Mouse (Mus musculus): ENCODE measurements around the gene Gm21958. TPM values are rescaled to one million over a fixed set of nuclear protein-coding genes. Genes with fewer than 3 reads are reported as not detected.
"Not testable (repeated sequence)": the region's sequence is repeated elsewhere in the genome, so short reads cannot be mapped to it uniquely, and the experiment has no call there.

The Gm21958 gene
- polyA plus RNA-seq, 1 experiment from 2014 or later, result 1.5 TPM

DNA sequence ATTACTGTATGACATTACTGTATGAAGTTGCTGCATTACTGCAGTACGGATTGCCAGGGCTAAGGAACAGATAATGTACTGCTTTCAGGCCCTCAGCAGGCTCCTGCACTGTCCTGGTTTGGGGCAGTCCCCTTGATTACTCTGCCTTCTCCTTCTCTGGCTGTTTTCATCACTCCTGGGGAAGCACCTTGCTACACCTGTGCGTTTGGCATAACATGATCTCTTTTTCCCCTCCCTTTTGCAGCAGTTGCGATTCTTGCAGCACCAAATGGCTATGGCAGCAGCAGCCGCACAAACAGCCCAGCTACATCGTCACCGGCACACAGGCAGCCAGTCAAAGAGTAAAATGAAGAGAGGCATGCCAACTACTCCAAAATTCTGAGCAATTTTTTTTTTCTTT lies 13.9 kb upstream of the Gm21958 start:
- no peaks in the 10 kb centered on the region for H3K4me1 ChIP-seq (replicated peaks; ENCODE audit: control insufficient read depth, insufficient read depth, low read length)
- no peak for ATAC-seq (replicated peaks; ENCODE audit: low FRiP score, low TSS enrichment, low read depth)
- H3K9ac ChIP-seq (ENCODE audit: low read length), result no peak overlapping the region
- H3K36me3 ChIP-seq (ENCODE audit: control insufficient read depth, insufficient read depth, low read length), result peaks cover 88% of the 10 kb centered on the region
- no peak overlapping the region for H3K4me2 ChIP-seq (ENCODE audit: low read length)
- H3K27me3 ChIP-seq (replicated peaks; ENCODE audit: control insufficient read depth, insufficient read depth, low read length), result no peaks in the 10 kb centered on the region
- no peak overlapping the region for H3K4me3 ChIP-seq (ENCODE audit: low read depth, low read length)
- DNase-seq (ENCODE audit: low spot score), result no peak
- 89% methylated on average over 6 of the region's 6 CpGs for WGBS
- H3K27ac ChIP-seq (ENCODE audit: low read depth), result no peak overlapping the region
- H3K9me3 ChIP-seq (ENCODE audit: control insufficient read depth, low read length), result no peaks in the 10 kb centered on the region

DNA sequence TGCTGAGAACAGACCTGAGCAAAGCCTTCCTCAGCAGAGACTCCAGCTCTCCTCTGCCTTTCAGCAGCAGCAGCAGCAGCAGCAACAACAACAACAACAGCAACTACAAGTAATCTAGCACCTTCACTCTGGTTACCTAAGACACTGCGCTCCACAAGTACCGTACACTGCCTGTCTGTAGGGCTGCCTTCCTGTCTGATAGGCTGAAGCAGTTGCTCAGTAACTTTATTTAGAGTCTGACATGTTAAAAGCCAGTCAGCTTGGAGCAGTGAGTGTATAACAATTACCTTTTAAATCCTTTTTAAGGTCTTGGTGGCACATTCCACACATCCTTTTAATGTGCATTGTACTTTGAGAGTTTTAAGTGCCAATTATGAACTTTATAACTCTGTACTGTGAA lies 13.4 kb upstream of the Gm21958 start:
- Histone ChIP-seq H3K4me3 (ENCODE audit: low read depth, low read length) (no peak overlapping the region), H3K4me1 (replicated peaks; ENCODE audit: control insufficient read depth, insufficient read depth, low read length) (no peaks in the 10 kb centered on the region), H3K9ac (ENCODE audit: low read length) (no peak overlapping the region), H3K9me3 (ENCODE audit: control insufficient read depth, low read length) (no peaks in the 10 kb centered on the region), H3K27me3 (replicated peaks; ENCODE audit: control insufficient read depth, insufficient read depth, low read length) (no peaks in the 10 kb centered on the region), H3K4me2 (ENCODE audit: low read length) (no peak overlapping the region), H3K27ac (ENCODE audit: low read depth) (no peak overlapping the region), H3K36me3 (ENCODE audit: control insufficient read depth, insufficient read depth, low read length) (peaks cover 86% of the 10 kb centered on the region)
- no peak for ATAC-seq (replicated peaks; ENCODE audit: low FRiP score, low TSS enrichment, low read depth)
- DNase-seq (ENCODE audit: low spot score), result no peak
- 86% methylated on average over 2 of the region's 2 CpGs for WGBS

GRCm38 (mm10) chr3:54725344-54725743 lies 11.2 kb upstream of the Gm21958 start:
- Histone ChIP-seq H3K4me1 (replicated peaks; ENCODE audit: control insufficient read depth, insufficient read depth, low read length) (no peaks in the 10 kb centered on the region), H3K27me3 (replicated peaks; ENCODE audit: control insufficient read depth, insufficient read depth, low read length) (no peaks in the 10 kb centered on the region), H3K9me3 (ENCODE audit: control insufficient read depth, low read length) (no peaks in the 10 kb centered on the region), H3K4me2 (ENCODE audit: low read length) (no peak overlapping the region), H3K36me3 (ENCODE audit: control insufficient read depth, insufficient read depth, low read length) (peaks cover 89% of the 10 kb centered on the region), H3K9ac (ENCODE audit: low read length) (no peak overlapping the region), H3K27ac (ENCODE audit: low read depth) (no peak overlapping the region), H3K4me3 (ENCODE audit: low read depth, low read length) (no peak overlapping the region)
- ATAC-seq (replicated peaks; ENCODE audit: low FRiP score, low TSS enrichment, low read depth), result no peak
- 75% methylated on average over 2 of the region's 2 CpGs for WGBS
- DNase-seq (ENCODE audit: low spot score), result no peak

GRCm38 (mm10) chr3:54723741-54724500 lies 9.8 kb upstream of the Gm21958 start:
- Histone ChIP-seq H3K27me3 (replicated peaks; ENCODE audit: control insufficient read depth, insufficient read depth, low read length) (no peaks in the 10 kb centered on the region), H3K36me3 (ENCODE audit: control insufficient read depth, insufficient read depth, low read length) (peaks cover 82% of the 10 kb centered on the region), H3K9ac (ENCODE audit: low read length) (no peak overlapping the region), H3K9me3 (ENCODE audit: control insufficient read depth, low read length) (no peaks in the 10 kb centered on the region), H3K4me2 (ENCODE audit: low read length) (no peak overlapping the region), H3K27ac (ENCODE audit: low read depth) (no peak overlapping the region), H3K4me3 (ENCODE audit: low read depth, low read length) (no peak overlapping the region), H3K4me1 (replicated peaks; ENCODE audit: control insufficient read depth, insufficient read depth, low read length) (no peaks in the 10 kb centered on the region)
- ATAC-seq (replicated peaks; ENCODE audit: low FRiP score, low TSS enrichment, low read depth), result no peak
- DNase-seq (ENCODE audit: low spot score), result no peak
- 88% methylated on average over 10 of the region's 10 CpGs for WGBS

GRCm38 (mm10) chr3:54718947-54719346 lies 4.8 kb upstream of the Gm21958 start:
- no peak overlapping the region for H3K9ac ChIP-seq (ENCODE audit: low read length)
- H3K9me3 ChIP-seq (ENCODE audit: control insufficient read depth, low read length), result no peaks in the 10 kb centered on the region
- no peaks in the 10 kb centered on the region for H3K27me3 ChIP-seq (replicated peaks; ENCODE audit: control insufficient read depth, insufficient read depth, low read length)
- no peak for ATAC-seq (replicated peaks; ENCODE audit: low FRiP score, low TSS enrichment, low read depth)
- no peak for DNase-seq (ENCODE audit: low spot score)
- peaks cover 89% of the 10 kb centered on the region for H3K36me3 ChIP-seq (ENCODE audit: control insufficient read depth, insufficient read depth, low read length)
- H3K27ac ChIP-seq (ENCODE audit: low read depth), result no peak overlapping the region
- H3K4me3 ChIP-seq (ENCODE audit: low read depth, low read length), result no peak overlapping the region
- H3K4me1 ChIP-seq (replicated peaks; ENCODE audit: control insufficient read depth, insufficient read depth, low read length), result no peaks in the 10 kb centered on the region
- 71% methylated on average over 3 of the region's 3 CpGs for WGBS
- H3K4me2 ChIP-seq (ENCODE audit: low read length), result no peak overlapping the region

DNA sequence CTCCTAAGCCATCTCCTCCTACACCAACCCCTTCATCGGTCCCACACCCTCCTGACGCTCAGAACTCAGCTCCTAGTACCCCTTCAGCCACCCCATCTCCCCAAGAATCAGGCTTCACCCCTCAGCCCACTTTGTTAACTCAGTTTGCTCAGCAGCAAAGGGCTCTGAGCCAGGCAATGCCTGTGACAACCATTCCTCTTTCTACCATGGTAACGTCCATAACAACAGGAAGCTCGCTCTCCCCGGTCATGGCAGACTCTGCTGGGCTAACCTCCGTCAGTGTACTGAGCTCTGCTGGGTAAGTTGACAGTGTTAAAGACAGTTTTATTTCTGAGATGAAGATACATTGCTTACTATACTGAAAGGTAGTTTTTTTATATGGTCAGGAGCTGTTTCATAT lies 3.2 kb upstream of the Gm21958 start:
- Histone ChIP-seq H3K27me3 (replicated peaks; ENCODE audit: control insufficient read depth, insufficient read depth, low read length) (no peaks in the 10 kb centered on the region), H3K4me1 (replicated peaks; ENCODE audit: control insufficient read depth, insufficient read depth, low read length) (no peaks in the 10 kb centered on the region), H3K9me3 (ENCODE audit: control insufficient read depth, low read length) (no peaks in the 10 kb centered on the region), H3K9ac (ENCODE audit: low read length) (no peak overlapping the region), H3K4me3 (ENCODE audit: low read depth, low read length) (no peak overlapping the region), H3K36me3 (ENCODE audit: control insufficient read depth, insufficient read depth, low read length) (peaks cover 85% of the 10 kb centered on the region), H3K4me2 (ENCODE audit: low read length) (no peak overlapping the region), H3K27ac (ENCODE audit: low read depth) (no peak overlapping the region)
- ATAC-seq (replicated peaks; ENCODE audit: low FRiP score, low TSS enrichment, low read depth) (no peak), DNase-seq (ENCODE audit: low spot score) (no peak)
- 87% methylated on average over 6 of the region's 6 CpGs for WGBS

DNA sequence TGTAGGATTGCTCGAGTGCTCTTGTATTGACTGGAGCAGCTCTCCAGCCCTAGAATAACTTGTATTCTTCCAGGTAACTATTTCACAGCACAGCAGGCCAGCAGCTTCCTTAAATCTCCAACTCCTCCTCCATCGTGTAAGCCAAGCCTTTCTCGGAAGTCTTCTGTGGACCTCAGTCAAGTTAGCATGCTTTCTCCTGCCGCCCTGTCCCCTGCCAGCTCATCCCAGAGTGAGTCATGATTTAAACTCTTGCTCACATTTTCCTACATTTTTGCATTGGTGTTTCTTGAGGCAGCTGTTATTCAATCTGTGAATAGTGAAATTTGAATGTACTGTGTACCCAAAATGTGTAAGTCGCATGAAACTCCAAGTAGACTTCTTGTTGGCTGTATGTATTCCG lies 1.3 kb upstream of the Gm21958 start:
- ATAC-seq (replicated peaks; ENCODE audit: low FRiP score, low TSS enrichment, low read depth), result no peak
- Histone ChIP-seq H3K4me1 (replicated peaks; ENCODE audit: control insufficient read depth, insufficient read depth, low read length) (no peaks in the 10 kb centered on the region), H3K9me3 (ENCODE audit: control insufficient read depth, low read length) (no peaks in the 10 kb centered on the region), H3K4me2 (ENCODE audit: low read length) (no peak overlapping the region), H3K27me3 (replicated peaks; ENCODE audit: control insufficient read depth, insufficient read depth, low read length) (no peaks in the 10 kb centered on the region), H3K27ac (ENCODE audit: low read depth) (no peak overlapping the region), H3K4me3 (ENCODE audit: low read depth, low read length) (no peak overlapping the region), H3K36me3 (ENCODE audit: control insufficient read depth, insufficient read depth, low read length) (peaks cover 86% of the 10 kb centered on the region), H3K9ac (ENCODE audit: low read length) (no peak overlapping the region)
- WGBS, result 92% methylated on average over 6 of the region's 6 CpGs
- no peak for DNase-seq (ENCODE audit: low spot score)

DNA sequence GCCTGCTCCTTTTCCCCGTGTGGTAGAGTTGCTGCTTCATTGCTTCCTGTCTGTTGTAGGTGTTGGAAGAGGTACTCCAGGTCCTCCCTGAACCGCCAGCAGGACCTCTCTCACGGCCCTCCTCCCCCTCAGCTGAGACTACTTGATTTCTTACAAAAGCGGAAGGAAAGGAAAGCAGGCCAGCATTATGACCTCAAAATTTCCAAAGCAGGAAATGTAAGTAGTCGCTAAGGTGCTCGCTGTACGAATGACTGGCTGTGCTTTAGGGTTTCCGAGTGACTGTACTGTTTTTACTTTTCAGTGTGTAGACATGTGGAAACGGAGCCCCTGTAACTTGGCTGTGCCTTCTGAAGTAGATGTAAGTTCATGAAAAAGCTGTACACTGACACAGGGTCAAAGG lies 5.2 kb downstream of the Gm21958 start:
- Histone ChIP-seq H3K9ac (ENCODE audit: low read length) (no peak overlapping the region), H3K27ac (ENCODE audit: low read depth) (no peak overlapping the region), H3K27me3 (replicated peaks; ENCODE audit: control insufficient read depth, insufficient read depth, low read length) (no peaks in the 10 kb centered on the region), H3K4me2 (ENCODE audit: low read length) (no peak overlapping the region), H3K4me3 (ENCODE audit: low read depth, low read length) (no peak overlapping the region), H3K9me3 (ENCODE audit: control insufficient read depth, low read length) (no peaks in the 10 kb centered on the region), H3K4me1 (replicated peaks; ENCODE audit: control insufficient read depth, insufficient read depth, low read length) (no peaks in the 10 kb centered on the region), H3K36me3 (ENCODE audit: control insufficient read depth, insufficient read depth, low read length) (peaks cover 93% of the 10 kb centered on the region)
- WGBS, result 86% methylated on average over 9 of the region's 9 CpGs
- DNase-seq (ENCODE audit: low spot score), result no peak
- ATAC-seq (replicated peaks; ENCODE audit: low FRiP score, low TSS enrichment, low read depth), result no peak

- H3K27me3 ChIP-seq (replicated peaks; ENCODE audit: control insufficient read depth, insufficient read depth, low read length); H3K9ac ChIP-seq (ENCODE audit: low read length); H3K4me1 ChIP-seq (replicated peaks; ENCODE audit: control insufficient read depth, insufficient read depth, low read length); ATAC-seq (replicated peaks; ENCODE audit: low FRiP score, low TSS enrichment, low read depth); H3K9me3 ChIP-seq (ENCODE audit: control insufficient read depth, low read length); H3K4me2 ChIP-seq (ENCODE audit: low read length); DNase-seq (ENCODE audit: low spot score); H3K4me3 ChIP-seq (ENCODE audit: low read depth, low read length); H3K27ac ChIP-seq (ENCODE audit: low read depth): not testable (repeated sequence)
- WGBS, result 95% methylated on average over 8 of the region's 8 CpGs
- peaks cover 91% of the 10 kb centered on the region for H3K36me3 ChIP-seq (ENCODE audit: control insufficient read depth, insufficient read depth, low read length)
Measured at GRCm38 (mm10) chr3:54704106-54704505, 10.0 kb downstream of the Gm21958 start.

Measured in intestine, embryonic 14.5 days (tissue).